Mouse (Mus musculus) frontal cortex, postnatal 36 days (tissue): ENCODE results near the gene Fam104a.

Experiments used
- DNase-seq, 2 experiments: peaks; one replicate each; pipeline ENCODE4 v3.0.0; 2022; ENCODE audit warnings: low spot score in 2 of 2

Fam104a gene

DNA sequence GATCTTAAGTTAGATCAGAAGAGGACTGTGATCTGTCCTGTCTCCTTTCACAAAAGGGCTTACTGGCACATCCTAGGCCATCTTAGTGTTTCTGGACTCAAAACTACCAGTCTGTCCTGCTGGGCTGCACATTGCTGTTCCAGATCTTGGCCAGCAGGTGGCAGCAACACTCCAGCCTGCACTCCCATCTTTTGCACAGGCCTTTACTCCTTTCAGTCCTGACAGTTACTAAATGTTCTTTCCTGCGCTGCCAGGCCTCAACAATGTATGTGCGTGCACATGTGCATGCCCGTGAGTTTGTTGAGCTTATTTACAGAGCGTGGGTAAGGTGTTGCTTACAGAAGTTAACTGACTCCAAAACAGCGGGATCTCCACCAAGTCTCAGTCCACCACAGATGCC is 19.8 kb upstream of the Fam104a start:
- DNase-seq: peak; percentile 79 to 87

DNA sequence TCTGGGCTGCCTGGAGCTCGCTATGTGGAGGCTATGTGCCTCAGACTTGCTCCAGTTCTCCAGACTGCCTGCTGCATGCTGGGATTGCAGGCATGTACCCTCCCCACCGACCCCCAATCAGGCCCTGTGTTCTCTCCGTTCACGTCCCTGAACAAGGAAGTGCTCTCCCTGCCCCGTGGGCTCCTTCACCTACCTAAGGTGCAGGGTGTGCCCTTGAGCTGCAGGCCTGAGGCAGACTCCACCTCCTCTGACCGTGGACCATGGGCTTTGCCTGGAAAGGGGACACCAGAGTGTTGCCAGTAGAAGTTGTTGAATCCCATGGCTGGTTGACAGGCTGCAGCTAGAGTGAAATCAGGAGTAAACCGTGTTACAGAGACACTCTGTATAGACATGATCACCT is 15.7 kb upstream of the Fam104a start:
- no peak for DNase-seq

DNA sequence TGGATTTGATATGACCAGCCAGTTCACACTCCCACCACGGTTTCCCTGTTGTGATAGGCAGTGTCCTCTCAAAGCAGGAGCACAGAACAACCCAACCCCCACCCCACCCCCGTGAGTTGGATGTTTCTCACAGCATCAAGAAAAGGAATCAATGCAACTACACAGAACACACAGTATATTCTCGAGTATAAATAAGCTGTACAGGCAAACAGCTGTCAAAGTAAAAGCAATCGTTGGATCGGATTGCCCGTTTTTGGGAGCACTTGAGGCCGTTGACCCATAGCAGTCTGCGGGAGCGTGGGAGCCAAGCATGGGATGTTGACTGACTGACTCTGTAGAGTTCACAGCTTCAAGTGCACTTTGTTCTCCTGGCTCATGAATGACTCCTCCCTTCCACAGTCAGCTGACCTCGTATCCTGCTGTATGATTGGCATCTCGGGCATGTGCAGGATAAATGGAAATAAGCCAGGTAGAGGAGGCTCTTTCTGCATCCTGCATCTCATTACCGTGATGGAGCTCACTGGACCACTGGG is 14.1 kb upstream of the Fam104a start:
- DNase-seq: no peak

DNA sequence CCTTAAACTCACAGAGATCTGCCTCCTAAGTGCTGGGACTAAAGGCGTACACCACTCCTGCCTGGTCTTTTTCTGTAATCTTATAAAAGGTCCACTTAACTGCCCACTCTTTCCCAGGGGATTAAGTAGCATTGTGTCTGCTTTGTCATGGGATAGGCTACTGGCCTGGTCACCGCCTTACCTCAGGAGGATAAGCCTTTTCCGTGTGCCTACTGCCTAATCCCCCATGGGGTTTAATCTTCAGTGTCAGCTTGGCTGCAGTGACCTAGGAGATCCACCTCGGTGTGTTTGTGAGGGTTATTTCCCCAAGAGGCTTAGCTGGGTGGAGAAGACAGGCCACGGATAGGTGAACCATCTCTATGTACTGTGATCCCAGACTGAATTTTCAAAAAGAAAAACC is 13.6 kb upstream of the Fam104a start:
- DNase-seq: no peak

DNA sequence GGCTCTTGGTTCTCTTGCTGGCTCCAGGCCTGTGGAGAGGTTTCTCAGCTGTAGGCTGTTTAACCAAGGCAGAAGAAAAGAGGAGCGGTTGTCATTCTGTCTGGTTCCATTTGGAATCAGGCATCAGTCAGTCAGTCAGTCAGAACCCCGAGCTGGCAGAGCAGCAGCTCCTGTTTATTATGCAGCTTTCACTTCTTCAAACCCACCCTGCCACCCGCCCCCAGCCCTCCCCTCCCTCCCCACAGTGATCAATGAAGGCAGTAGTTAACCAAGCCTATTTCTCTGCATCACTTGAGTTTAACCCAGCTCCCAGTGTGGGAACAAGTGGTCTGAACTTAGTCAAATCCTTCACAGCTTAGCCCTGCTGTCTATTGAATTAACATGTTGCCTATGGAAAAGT is 7.9 kb upstream of the Fam104a start:
- DNase-seq: no peak

DNA sequence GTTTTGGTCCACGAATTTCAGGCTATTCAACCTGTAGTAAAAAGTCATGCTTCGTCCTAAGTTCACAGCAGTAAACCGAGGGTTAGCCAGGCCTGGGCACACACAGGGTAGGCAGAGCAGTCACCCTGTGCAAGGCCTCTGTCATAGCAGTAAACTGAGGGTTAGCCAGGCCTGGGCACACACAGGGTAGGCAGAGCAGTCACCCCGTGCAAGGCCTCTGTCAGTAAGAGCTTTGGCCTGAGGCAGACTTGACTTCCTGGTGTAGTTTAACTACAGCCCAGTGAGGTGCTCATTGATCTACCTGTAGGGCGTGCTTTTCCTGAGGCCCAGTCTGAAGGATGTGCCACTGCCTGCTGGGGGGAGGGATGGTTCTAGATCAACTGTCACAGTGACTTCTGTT is 7.4 kb upstream of the Fam104a start:
- no peak for DNase-seq

DNA sequence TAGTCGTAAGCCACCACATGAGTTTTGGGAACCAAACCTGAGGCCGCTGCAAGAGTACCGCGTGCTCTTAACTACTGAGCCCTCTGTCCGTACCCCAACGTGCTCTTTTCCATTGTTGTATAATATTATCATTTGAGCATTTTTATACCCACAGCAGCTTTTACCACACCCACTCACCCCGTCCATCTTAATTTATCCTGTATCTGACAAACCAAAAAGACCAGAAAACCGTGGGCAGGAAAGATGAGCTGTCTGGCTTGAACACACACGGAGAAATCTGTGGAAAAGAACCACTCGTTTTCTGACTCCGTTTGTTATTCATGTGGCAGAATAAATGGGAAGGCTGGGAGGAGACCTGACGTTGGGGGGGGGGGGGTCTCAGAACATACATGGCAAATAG is 6.6 kb upstream of the Fam104a start:
- peak in 1 of 2 experiments; percentile 54 for DNase-seq

DNA sequence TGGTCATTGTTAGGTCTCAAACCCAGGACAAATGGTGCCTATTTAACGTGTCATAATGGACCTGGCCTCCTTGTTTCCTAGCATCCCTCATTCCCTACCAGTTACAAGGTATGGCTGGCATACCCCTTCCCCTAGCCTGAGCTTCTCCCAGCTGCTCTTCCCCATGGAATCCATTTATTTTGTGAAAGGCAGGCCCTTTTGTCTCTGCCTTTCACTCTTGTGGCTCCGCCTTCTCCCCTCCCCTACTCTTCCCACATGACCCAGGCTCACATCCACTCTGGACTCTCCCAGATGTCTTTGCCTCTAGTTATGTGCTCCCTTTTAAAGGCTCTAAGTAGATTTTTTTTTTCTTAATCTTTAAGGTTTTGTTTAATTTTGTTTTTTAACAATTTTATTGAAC is 3.1 kb upstream of the Fam104a start:
- no peak for DNase-seq

DNA sequence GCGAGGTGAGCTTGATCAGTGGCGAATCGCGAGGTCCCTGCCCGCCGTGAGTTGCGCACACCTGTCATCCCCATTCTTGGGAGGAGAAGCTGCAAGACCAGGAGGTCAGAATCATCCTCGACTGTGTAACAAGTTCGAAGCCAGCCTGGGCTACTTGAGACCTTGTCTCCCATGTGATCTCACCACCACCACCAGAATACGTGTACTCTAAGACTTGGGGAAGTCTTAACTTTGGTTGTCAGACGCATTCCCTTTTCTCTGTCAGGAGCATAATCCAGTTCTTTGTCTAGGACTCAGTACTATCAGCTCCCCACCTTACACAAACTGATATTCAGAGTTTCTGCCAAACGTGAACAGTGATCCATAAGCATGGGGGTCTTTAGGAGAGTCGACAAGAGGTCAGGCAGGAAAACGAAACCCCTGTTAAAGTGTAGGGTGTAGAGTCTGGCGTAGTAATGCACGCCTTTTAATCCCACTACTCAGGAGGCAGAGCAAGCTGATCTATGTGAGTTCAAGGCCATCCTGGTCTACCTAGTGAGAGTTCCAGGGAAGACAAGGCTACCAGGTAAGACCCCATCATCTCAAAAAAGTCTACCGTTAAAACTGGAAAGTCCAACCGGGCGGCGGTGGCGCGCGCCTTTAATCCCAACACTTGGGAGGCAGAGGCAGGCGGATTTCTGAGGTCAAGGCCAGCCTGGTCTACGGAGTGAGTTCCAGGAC is 912 bp upstream of the Fam104a start:
- DNase-seq: no peak

DNA sequence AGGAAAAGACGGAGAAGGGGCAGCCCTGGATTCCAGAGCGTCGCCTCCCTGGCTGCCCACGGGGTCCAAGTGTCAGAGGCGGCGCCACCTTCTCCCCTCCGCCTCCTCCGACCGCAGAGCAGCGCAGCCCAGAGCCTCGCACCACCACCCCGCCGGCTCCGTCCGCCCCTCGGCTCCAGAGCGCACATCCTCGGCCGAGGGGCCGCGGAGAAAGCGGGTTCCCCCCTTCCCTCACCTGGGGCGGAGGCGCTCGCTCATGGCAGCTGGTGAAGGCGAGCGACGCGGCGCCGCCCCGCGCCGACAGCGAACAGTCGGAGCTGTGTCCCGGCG is 363 bp downstream of the Fam104a start:
- no peak for DNase-seq

DNA sequence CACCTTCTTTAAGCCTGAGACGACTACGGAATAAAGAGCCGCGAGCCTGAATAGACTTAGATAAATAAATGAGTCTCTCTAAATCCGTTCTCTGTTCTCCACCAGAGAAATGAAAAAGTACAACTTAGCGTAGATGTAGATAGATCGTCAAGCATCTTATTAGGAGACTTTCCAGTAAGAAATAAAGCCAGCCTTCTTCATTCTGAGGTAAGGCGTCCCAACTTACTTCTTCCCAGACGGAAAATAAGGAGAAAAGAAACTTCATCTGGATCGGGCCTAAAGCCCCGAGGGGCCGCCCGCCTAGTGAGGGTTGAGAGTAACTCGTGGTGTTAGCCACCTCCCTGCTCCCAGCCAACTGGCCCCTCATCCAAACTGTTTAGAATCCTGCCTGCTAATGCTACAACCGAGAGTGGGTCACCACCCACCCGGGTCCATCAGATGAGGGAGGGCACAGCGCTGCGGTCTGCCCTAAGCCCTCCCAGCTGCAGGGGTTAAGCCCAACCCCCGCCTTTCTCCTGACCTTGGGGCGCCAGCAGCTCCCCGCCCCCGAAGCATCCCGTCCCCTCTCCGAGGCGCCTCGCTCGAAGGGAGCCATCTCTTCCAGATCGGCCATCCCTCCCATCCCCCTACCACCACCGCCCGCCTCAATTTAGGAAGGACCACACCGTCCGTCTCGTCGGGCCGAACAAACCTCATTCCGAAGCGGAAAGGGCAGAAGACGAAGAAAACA is 893 bp downstream of the Fam104a start:
- peak in 1 of 2 experiments; percentile 28 for DNase-seq

DNA sequence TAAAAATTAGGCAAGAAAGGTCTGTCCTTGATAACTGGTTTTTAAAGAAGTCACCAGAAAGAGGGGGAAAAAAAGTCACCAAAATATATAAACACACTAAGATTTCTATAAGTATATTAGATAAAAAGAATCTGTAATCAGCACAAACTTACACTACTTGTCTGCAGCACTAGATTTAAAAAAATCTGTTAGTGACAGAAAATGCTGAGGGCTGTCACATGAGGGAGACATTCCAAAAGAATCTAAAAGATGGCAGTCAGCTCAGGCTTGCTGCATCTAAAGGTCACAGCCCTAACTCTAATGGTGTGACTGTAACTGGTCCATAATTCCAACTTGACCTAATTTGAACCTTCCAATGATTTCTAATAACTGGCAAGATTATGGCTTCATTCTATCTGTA is 2.0 kb downstream of the Fam104a start:
- no peak for DNase-seq

DNA sequence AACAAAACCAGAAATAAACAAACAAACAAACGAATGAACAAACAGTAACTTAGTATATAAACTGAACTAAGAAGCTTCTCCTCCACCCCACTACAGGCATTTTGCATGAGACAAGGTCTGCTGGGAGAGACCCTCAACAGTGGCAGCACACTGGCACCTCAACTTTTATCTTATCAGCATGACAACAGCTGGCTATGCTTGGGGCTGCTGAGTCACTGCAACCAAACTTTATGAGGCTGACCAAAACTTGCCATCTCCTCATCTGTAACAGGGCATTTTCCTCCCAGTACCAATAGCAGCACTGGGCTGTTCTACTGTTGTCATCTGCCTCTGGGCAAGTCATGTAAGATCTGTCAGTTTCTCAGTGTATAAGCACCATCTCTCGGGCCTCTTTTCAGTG is 3.0 kb downstream of the Fam104a start:
- no peak for DNase-seq

DNA sequence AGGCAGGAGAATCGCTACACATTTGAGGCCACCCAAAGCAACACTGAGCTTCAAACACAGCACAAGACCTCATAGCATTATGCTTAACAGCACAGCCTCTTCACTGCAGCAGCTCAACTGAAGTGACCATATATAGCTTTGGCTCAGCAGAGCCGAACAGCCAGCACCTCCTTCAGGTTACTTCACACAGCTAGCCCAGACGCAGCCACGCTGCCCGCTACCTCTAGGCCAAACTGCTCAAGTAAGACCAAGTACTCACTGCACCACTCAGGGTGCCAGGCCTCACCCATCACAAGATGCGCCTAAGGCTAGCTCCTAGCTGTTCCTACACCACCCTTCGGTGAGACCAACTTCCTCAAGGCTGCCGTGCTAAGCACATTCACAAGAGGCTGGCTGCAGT is 5.6 kb downstream of the Fam104a start:
- DNase-seq: no peak

DNA sequence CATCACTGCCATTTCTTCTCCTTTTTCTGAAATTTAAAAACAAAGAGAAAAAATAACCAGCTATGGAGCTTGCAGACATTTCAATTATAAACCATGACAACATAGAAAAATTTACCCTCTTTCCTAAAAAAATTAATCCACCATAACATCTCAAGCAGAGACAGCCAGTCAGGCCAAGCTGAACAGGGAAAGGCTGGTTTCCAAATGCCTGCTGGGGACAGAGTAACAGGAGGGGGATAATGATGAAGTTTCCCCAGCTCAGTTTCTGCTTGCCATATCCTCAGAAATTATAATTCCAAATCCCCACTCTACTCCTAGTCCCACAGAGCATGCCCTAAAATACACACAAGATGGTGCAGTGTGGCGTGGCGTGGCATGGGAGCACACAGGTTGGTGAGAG is 6.6 kb downstream of the Fam104a start:
- no peak for DNase-seq

DNA sequence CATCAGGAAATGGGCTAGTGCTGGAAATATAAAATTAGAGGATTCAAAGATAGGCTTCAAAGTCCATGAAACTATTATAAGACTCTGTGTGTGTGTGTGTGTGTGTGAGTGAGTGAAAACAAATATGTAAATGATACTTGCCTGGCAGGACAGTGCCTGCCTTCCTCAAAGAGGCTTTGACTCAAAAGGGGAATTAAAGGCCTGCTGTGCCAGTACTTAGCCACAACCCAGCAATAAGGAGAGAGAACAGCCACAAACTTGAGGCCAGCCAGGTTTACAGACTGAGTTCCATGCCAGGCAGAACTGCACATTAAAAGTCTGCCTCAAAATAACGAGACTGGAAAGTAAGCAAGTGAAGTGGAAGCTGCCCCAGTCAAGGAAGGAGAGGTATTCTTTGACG is 7.1 kb downstream of the Fam104a start:
- DNase-seq: no peak

DNA sequence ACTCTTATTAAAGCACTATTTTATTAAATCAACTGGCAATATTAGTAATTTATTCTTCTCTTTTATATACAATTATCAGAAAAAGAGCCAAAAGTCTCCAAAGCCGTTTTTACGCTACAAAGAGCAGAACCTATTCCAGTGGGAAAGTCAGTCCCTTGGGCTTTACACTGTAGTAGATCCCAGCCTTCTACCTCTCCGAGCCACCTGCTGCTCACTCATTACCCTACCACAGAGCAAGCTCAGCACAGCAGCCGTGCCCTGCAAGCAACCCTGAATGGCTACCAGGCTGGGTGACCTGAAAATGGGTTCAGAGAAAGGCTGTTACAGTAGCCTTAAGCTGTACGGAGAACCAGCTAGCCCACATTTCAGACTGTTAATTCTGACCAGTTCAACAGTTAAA is 9.4 kb downstream of the Fam104a start:
- DNase-seq: no peak

DNA sequence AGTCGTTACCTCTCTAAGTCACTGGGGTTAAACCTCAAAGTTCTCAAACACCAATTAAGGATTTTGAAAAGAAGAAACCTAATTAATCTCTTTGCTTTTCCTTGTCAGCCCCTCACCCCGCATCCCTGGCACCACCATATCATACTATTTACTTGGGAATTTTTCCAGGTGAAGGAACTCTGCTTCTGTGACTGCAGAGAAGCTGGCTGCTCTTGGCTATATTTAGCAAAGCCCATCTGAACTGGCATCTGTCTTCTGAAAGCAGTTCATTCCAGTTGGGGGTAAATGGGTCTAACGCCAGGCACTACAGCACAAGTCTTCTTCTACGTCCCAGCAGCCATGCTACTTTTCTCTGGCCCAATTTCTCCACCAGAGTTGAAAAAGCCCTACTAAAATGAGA is 10.3 kb downstream of the Fam104a start:
- no peak for DNase-seq

DNA sequence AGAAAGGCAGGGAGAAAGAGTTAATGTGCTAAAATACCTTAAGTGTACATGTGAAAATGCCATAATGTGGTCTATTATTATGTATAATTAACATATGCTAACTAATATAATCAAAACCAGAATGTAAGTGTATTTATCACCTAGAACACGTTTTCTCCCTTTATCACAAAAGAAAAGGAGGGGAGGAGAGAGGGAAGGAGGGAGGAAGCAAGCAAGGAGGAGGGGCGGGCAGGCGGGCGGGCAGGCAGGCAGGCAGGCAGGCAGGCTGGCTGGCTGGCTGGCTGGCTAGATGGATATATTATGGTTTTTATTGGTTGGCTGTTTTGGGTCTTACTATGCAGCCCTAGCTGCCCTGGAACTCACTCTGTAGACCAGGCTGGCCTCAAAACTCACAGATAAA is 14.2 kb downstream of the Fam104a start:
- DNase-seq: no peak

DNA sequence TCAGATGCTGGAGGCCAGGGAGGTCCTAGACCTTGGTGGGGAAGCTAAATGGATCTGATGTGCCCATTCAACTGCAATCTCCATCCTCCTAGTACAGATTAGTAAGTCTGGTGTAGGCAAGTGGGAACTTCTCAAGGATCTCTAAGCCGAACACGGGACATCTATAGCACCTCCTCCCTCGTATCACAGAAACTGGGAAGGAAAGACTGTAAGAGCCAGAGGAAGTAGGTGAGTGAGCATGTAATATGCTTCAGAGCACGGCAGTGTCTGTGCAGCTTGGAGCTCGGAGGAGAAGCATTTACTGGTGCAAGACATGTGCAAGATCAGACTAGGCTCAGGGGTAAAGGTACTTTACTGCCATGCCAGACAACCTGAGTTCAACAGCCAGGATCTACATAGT is 15.1 kb downstream of the Fam104a start:
- DNase-seq: no peak

DNA sequence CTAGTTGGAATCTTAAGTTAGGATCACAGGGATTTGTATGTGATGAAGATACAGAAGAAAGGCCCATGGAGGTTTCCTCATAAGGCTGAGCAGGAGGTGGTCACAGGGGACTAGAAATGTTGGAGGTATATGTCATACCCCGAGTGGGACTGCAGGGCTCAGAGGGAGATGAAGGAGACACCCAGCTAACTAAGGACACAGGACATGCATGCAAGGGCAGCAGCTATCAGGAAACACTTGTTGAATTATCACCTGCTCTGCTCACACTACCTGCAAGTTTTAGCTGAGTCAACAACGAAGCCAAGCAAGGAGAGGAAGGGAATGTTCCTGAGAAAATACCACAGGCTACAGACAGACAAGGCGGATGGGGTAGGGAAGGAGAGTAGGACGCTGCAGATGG is 16.3 kb downstream of the Fam104a start:
- no peak for DNase-seq

DNA sequence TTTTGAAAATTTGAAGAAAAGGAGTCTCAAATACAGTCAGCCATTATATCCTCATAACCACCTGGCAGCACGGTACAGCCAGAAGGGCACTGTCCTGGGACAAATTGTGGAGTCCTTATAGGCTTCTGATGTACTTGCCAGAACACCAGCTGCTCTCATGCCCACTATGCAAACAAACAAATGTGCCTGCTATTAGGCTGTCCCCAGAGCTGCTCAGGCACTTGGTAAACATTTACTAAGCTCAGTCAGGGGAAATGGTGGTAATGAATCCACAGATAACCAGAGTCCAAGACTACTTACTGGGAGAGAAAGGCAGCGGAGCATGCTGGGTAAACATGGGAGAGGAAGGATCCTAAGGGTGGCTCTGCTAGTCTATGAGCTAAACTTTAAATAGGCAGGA is 16.8 kb downstream of the Fam104a start:
- no peak for DNase-seq

DNA sequence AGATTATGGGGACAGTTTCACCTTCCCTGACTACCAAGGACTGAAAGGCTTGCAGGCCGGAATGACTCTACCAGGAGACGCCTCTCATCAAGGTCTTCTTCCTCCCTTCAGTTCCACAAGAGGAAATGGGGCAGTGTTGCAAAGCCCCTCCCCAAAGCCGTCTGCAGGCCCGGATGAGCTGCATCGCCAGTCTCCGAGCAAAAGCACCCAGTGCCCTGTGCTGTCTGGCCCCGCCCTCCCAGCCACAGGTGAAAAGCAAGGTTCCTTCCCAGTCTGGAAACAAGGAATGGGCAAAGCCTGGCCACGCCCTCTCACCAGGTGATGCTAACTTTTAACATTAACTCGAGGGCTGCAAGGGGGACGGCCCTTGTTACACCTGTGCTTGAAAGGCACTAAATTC is 17.3 kb downstream of the Fam104a start:
- no peak for DNase-seq

DNA sequence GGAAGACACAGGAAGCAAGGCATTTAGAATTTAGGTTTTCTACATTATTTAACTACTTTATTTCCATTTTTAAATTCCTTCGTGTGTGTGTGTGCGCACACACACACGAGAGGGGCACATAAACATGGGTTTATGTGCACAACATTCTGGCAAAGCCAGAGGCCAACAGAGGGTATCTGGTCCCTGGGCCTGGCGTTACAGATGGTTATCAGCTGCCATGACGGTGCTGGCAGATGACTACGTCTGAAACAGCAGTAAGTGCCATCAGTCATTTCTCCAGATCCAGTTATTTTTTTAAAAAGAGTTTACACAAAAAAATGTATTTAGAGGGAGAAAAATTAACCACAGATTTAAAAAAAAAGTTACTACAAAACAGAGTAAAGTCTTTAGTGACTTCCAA is 17.8 kb downstream of the Fam104a start:
- DNase-seq: no peak
